Mouse (Mus musculus): Measurements from ENCODE around the gene Olfr1509. TPM values are rescaled to one million over a fixed set of nuclear protein-coding genes. Genes with fewer than 3 reads are reported as not detected.
"Not testable (repeated sequence)": the region's sequence is repeated elsewhere in the genome, so short reads cannot be mapped to it uniquely, and the experiment has no call there.

Olfr1509 gene
- not detected in 2 replicates for polyA plus RNA-seq (2016; fragmentation: Nextera tagmentation; extraction: Ambion mirVana)

GRCm38 (mm10) chr14:52442690-52443089, at the start of gene Olfr1509:
Olfr1509 (plus strand) TSS chr14:52442990.
- no peak for DNase-seq (ENCODE audit: extremely low spot score, low spot score)
- H3K9me3 ChIP-seq, result no peaks in the 10 kb centered on the region
- H3K27ac ChIP-seq, result no peak within 1 kb of the TSS
- no peaks in the 10 kb centered on the region for H3K27me3 ChIP-seq (ENCODE audit: poor library complexity, severe bottlenecking)
- no peaks in the 10 kb centered on the region for H3K4me1 ChIP-seq
- H3K4me3 ChIP-seq, result no peak within 1 kb of the TSS
- H3K36me3 ChIP-seq (replicated peaks), result no peaks in the 10 kb centered on the region

- Histone ChIP-seq H3K4me1 (no peaks in the 10 kb centered on the region), H3K4me3 (no peak within 1 kb of the TSS), H3K27me3 (ENCODE audit: poor library complexity, severe bottlenecking) (no peaks in the 10 kb centered on the region), H3K27ac (no peak within 1 kb of the TSS), H3K9me3 (no peaks in the 10 kb centered on the region), H3K36me3 (replicated peaks) (no peaks in the 10 kb centered on the region)
- WGBS, result 83% methylated on average over 4 of the region's 4 CpGs
- no peak for DNase-seq (ENCODE audit: extremely low spot score, low spot score)
Measured at GRCm38 (mm10) chr14:52397279-52397678, 45.5 kb upstream of the Olfr1509 start, which contains the start of gene Olfr1511. Olfr1511 (minus strand) TSS chr14:52397379.

GRCm38 (mm10) chr14:52410142-52410919, 32.5 kb upstream of the Olfr1509 start:
- H3K36me3 ChIP-seq (replicated peaks); H3K4me3 ChIP-seq; H3K27me3 ChIP-seq (ENCODE audit: poor library complexity, severe bottlenecking); DNase-seq (ENCODE audit: extremely low spot score, low spot score); H3K9me3 ChIP-seq; H3K4me1 ChIP-seq; H3K27ac ChIP-seq: not testable (repeated sequence)
- WGBS, result 83% methylated on average over 9 of the region's 10 CpGs

- Histone ChIP-seq H3K27ac (no peak within 1 kb of the TSS), H3K27me3 (ENCODE audit: poor library complexity, severe bottlenecking) (no peaks in the 10 kb centered on the region), H3K4me1 (no peaks in the 10 kb centered on the region), H3K9me3 (no peaks in the 10 kb centered on the region), H3K36me3 (replicated peaks) (no peaks in the 10 kb centered on the region), H3K4me3 (no peak within 1 kb of the TSS)
- DNase-seq (ENCODE audit: extremely low spot score, low spot score), result no peak
- 93% methylated on average over 3 of the region's 3 CpGs for WGBS
Measured at GRCm38 (mm10) chr14:52414273-52414672, 28.5 kb upstream of the Olfr1509 start, which contains the start of gene Olfr1510. Olfr1510 (minus strand) TSS chr14:52414373.

GRCm38 (mm10) chr14:52427686-52428085, 15.1 kb upstream of the Olfr1509 start:
- no peak for DNase-seq (ENCODE audit: extremely low spot score, low spot score)
- no peaks in the 10 kb centered on the region for H3K27me3 ChIP-seq (ENCODE audit: poor library complexity, severe bottlenecking)
- H3K4me1 ChIP-seq, result no peaks in the 10 kb centered on the region
- no peaks in the 10 kb centered on the region; the same call in 1 of the 2 replicates for H3K9me3 ChIP-seq
- WGBS, result 84% methylated on average over 1 of the region's 1 CpGs
- H3K4me3 ChIP-seq, result no peak overlapping the region
- H3K27ac ChIP-seq, result no peak overlapping the region
- no peaks in the 10 kb centered on the region for H3K36me3 ChIP-seq (replicated peaks)

- Histone ChIP-seq H3K27me3 (ENCODE audit: poor library complexity, severe bottlenecking) (no peaks in the 10 kb centered on the region), H3K27ac (no peak overlapping the region), H3K9me3 (no peaks in the 10 kb centered on the region), H3K36me3 (replicated peaks) (no peaks in the 10 kb centered on the region), H3K4me3 (no peak overlapping the region), H3K4me1 (no peaks in the 10 kb centered on the region)
- WGBS, result 93% methylated on average over 8 of the region's 8 CpGs
- no peak for DNase-seq (ENCODE audit: extremely low spot score, low spot score)
Measured at GRCm38 (mm10) chr14:52451138-52451537, 8.3 kb downstream of the Olfr1509 start.

GRCm38 (mm10) chr14:52461928-52462327, 19.1 kb downstream of the Olfr1509 start:
- no peak overlapping the region for H3K27ac ChIP-seq
- no peaks in the 10 kb centered on the region for H3K36me3 ChIP-seq (replicated peaks)
- no peaks in the 10 kb centered on the region for H3K4me1 ChIP-seq
- no peaks in the 10 kb centered on the region for H3K9me3 ChIP-seq
- H3K4me3 ChIP-seq, result no peak overlapping the region
- no peak for DNase-seq (ENCODE audit: extremely low spot score, low spot score)
- no peaks in the 10 kb centered on the region for H3K27me3 ChIP-seq (ENCODE audit: poor library complexity, severe bottlenecking)

- 82% methylated on average over 1 of the region's 1 CpGs for WGBS
- no peaks in the 10 kb centered on the region for H3K4me1 ChIP-seq
- no peaks in the 10 kb centered on the region for H3K9me3 ChIP-seq
- H3K27ac ChIP-seq, result no peak overlapping the region
- no peak overlapping the region for H3K4me3 ChIP-seq
- H3K36me3 ChIP-seq (replicated peaks), result no peaks in the 10 kb centered on the region
- H3K27me3 ChIP-seq (ENCODE audit: poor library complexity, severe bottlenecking), result no peaks in the 10 kb centered on the region
- DNase-seq (ENCODE audit: extremely low spot score, low spot score), result no peak
Measured at GRCm38 (mm10) chr14:52465738-52466137, 22.9 kb downstream of the Olfr1509 start.

GRCm38 (mm10) chr14:52467395-52467794, 24.6 kb downstream of the Olfr1509 start, which contains the start of gene Olfr1508:
Olfr1508 (minus strand) TSS chr14:52467495.
- WGBS, result 70% methylated on average over 2 of the region's 2 CpGs
- no peak for DNase-seq (ENCODE audit: extremely low spot score, low spot score)
- Histone ChIP-seq H3K4me3 (no peak within 1 kb of the TSS), H3K27me3 (ENCODE audit: poor library complexity, severe bottlenecking) (no peaks in the 10 kb centered on the region), H3K4me1 (no peaks in the 10 kb centered on the region), H3K27ac (no peak within 1 kb of the TSS), H3K9me3 (no peaks in the 10 kb centered on the region), H3K36me3 (replicated peaks) (no peaks in the 10 kb centered on the region)

GRCm38 (mm10) chr14:52495516-52495915, 52.7 kb downstream of the Olfr1509 start, which contains the start of gene Olfr1507:
Olfr1507 (minus strand) TSS chr14:52495749.
- DNase-seq (ENCODE audit: extremely low spot score, low spot score), result no peak
- Histone ChIP-seq H3K27ac (no peak within 1 kb of the TSS), H3K27me3 (ENCODE audit: poor library complexity, severe bottlenecking) (no peaks in the 10 kb centered on the region), H3K36me3 (replicated peaks) (no peaks in the 10 kb centered on the region), H3K4me1 (no peaks in the 10 kb centered on the region), H3K9me3 (peaks cover 4% of the 10 kb centered on the region; the same call in 1 of the 2 replicates), H3K4me3 (no peak within 1 kb of the TSS)
- 88% methylated on average over 4 of the region's 4 CpGs for WGBS

Other genes with a start within 250 kb of the Olfr1509 start
- 99.4 and 104 TPM in 2 replicates for gene Supt16, start 245.6 kb upstream of the Olfr1509 start, polyA plus RNA-seq (2016; fragmentation: Nextera tagmentation; extraction: Ambion mirVana)
- 46.5 and 46.7 TPM in 2 replicates for gene Chd8, start 185.2 kb upstream of the Olfr1509 start, polyA plus RNA-seq (2016; fragmentation: Nextera tagmentation; extraction: Ambion mirVana)
- 53.4 and 56.6 TPM in 2 replicates for gene Tox4, start 163.8 kb upstream of the Olfr1509 start, polyA plus RNA-seq (2016; fragmentation: Nextera tagmentation; extraction: Ambion mirVana)
- 22.5 and 24.0 TPM in 2 replicates for gene Rab2b, start 163.4 kb upstream of the Olfr1509 start, polyA plus RNA-seq (2016; fragmentation: Nextera tagmentation; extraction: Ambion mirVana)
- gene Mettl3, start 137.9 kb upstream of the Olfr1509 start, polyA plus RNA-seq (2016; fragmentation: Nextera tagmentation; extraction: Ambion mirVana), result 64.4 and 69.9 TPM in 2 replicates
- 73.2 and 82.1 TPM in 2 replicates for gene Sall2, start 114.2 kb upstream of the Olfr1509 start, polyA plus RNA-seq (2016; fragmentation: Nextera tagmentation; extraction: Ambion mirVana)
- not detected in 2 replicates for gene Olfr1513, start 86.6 kb upstream of the Olfr1509 start, polyA plus RNA-seq (2016; fragmentation: Nextera tagmentation; extraction: Ambion mirVana)
- 0.15 TPM in 1 of 2 replicates, not detected in the other for gene Olfr1512, start 63.8 kb upstream of the Olfr1509 start, polyA plus RNA-seq (2016; fragmentation: Nextera tagmentation; extraction: Ambion mirVana)
- gene Olfr1511, start 45.6 kb upstream of the Olfr1509 start, polyA plus RNA-seq (2016; fragmentation: Nextera tagmentation; extraction: Ambion mirVana), result 0.14 and 0.19 TPM in 2 replicates
- not detected in 2 replicates for gene Olfr1510, start 28.6 kb upstream of the Olfr1509 start, polyA plus RNA-seq (2016; fragmentation: Nextera tagmentation; extraction: Ambion mirVana)
- not detected in 2 replicates for gene Olfr1508, start 24.5 kb downstream of the Olfr1509 start, polyA plus RNA-seq (2016; fragmentation: Nextera tagmentation; extraction: Ambion mirVana)
- not detected in 2 replicates for gene Olfr1507, start 52.8 kb downstream of the Olfr1509 start, polyA plus RNA-seq (2016; fragmentation: Nextera tagmentation; extraction: Ambion mirVana)